Mouse (Mus musculus) frontal cortex, postnatal 14 days (tissue): ENCODE data around the gene Olfr1340.

Source experiments
- DNase-seq, 2 experiments: peaks; one replicate each; pipeline ENCODE4 v3.0.0; 2022; ENCODE audit warnings: low spot score in 2 of 2

The Olfr1340 gene

DNA sequence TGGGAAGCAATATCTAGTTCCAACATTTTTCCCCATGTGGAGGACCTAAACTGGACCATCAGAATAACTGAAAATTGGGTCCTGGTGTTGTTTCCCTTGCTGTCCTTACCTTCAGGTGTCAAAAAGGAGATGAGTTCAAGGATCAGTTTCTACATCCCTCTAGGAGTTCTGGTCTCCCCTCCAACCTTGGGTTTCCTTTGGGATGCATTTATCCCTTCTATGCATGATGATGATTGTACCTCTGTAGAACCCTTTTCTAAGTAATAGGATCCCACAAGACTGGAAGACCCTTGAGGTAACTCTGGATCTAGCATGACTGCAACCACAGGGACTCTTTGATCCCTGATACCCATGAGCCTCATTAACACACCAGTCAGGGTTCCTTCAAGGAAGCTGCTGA, at the start of gene Olfr1340:
Gene Olfr1340, plus strand, starts transcription at position 301 of the 400 bp plus-strand sequence.
- DNase-seq: no peak

DNA sequence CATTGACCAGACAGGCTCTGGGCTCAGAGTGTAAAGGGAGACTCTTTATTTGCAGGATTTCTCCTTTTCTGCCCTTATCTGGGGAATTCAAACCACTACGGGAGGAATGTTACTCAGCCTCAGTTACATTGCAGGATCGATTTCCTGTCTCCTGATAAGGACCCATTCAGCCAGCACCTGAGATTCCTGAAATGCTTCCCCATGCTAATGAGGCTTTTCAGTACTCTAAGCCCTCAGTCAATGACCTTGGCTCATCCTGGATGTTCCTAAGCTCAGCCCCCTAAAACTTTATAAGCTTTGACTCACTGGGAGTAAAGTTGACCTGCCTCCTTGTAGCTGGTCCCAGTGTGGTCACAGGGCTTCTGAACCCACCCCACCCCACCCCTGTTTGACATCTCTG, 32.9 kb upstream of the Olfr1340 start:
- no peak for DNase-seq

- no peak for DNase-seq
These were observed 27.4 kb upstream of the Olfr1340 start, which contains the start of gene Olfr1342 for GRCm38 (mm10) chr4:118692412-118692973. Gene Olfr1342, minus strand, starts transcription at chr4:118692756.

GRCm38 (mm10) chr4:118693812-118694211, 26.1 kb upstream of the Olfr1340 start:
- DNase-seq: no peak

DNA sequence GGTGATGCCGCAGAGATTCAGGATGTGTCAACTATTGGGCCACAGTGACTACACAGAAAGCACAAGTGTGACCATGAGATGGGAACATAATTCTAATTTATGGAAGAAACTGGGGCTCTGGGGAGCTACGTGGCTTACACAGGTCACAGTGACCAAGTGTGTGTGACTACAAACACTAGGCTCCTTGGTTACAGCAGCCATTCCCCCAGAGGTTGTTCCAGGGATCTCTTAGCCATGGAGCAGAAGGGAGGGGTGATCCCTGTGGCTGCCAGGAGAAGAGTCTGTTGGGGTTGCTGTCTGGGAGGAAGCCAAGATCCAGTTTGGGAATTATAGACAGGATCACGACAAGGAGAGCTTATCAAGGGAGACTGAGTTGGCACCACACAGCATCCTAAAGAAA, 16.7 kb upstream of the Olfr1340 start, which contains the start of gene Olfr1341:
Gene Olfr1341, plus strand, starts transcription at position 301 of the 400 bp plus-strand sequence.
- DNase-seq: no peak

GRCm38 (mm10) chr4:118708086-118708485, 11.9 kb upstream of the Olfr1340 start:
- DNase-seq: no peak

GRCm38 (mm10) chr4:118711656-118712055, 8.3 kb upstream of the Olfr1340 start:
- no peak for DNase-seq

DNA sequence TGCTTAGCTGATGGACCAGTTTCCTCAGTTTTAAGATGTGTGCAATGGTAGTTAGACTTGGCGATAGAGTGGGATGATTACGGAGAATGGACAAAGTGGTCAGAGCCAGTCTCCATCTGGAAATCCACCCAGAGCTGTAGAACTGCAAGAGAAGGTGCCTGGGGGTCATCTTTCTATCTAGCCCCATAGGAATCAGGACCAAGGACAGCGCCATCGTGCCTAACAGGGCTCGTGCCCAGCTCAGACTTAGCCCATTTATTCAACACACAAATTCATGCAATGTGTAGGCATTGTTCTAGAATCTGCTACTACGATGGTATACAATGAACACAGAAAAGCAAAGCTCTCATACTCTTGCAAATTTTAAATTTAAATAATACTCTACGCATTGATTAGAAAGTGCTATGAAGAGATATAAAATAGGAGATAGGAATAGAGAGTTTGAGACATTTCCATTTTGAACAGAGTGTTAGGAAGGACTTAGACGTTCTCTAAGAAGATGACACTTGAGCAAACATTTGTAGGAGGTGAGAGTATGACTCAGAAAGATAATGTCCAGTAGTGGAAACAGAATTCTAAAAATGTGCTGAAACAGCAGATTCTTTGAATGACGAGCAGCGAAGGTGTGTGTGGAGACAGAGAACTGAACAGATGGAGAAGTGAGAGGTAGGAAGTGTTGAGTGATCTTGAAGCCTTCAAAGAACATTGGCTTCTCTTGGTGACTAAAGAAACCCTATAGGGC, 2.0 kb downstream of the Olfr1340 start:
- no peak for DNase-seq

GRCm38 (mm10) chr4:118731875-118732274, 11.9 kb downstream of the Olfr1340 start, which contains the start of gene Olfr1339:
Gene Olfr1339, plus strand, starts transcription at chr4:118732175.
- no peak for DNase-seq

GRCm38 (mm10) chr4:118739574-118739973, 19.6 kb downstream of the Olfr1340 start:
- DNase-seq: no peak

GRCm38 (mm10) chr4:118740988-118741698, 21.2 kb downstream of the Olfr1340 start:
- DNase-seq: no peak

GRCm38 (mm10) chr4:118741881-118742280, 21.9 kb downstream of the Olfr1340 start:
- no peak for DNase-seq

DNA sequence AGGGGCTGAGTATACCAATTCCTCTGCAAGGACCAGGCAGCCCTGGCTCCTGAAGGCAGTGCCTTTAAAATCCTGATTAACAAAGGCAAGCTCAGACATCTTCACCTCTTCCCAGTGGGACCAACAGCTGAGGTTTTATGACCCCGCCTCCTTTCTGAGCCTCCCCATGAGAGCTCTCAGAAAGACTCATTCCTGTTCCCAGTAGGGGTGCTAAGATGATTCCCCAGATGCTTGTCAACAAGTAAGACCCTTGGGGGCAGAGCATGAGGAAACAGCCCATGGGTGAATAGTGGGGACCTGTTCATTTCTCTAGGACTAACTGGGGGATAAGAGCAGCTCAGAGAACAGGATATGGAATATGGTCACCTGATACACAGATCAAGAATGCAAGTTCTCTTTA, 38.7 kb downstream of the Olfr1340 start, which contains the start of gene Olfr1338:
Gene Olfr1338, minus strand, starts transcription at position 101 of the 400 bp plus-strand sequence.
- no peak for DNase-seq
